Mouse (Mus musculus): ENCODE results near the gene Lce1i.
"Not testable (repeated sequence)": the region's sequence is repeated elsewhere in the genome, so short reads cannot be mapped to it uniquely, and the experiment has no call there.

Gene Lce1i

GRCm38 (mm10) chr3:92778799-92779198 lies at the start of gene Lce1i:
Gene Lce1i, minus strand, starts transcription at chr3:92778899.
- no peak for DNase-seq

GRCm38 (mm10) chr3:92827108-92827507 lies 48.4 kb upstream of the Lce1i start, which contains the start of gene Kprp:
Gene Kprp, minus strand, starts transcription at chr3:92827247.
- no peak for DNase-seq

GRCm38 (mm10) chr3:92825808-92826207 lies 47.1 kb upstream of the Lce1i start:
- no peak for DNase-seq

- DNase-seq = not testable (repeated sequence)
Observed at GRCm38 (mm10) chr3:92816036-92816435, 37.3 kb upstream of the Lce1i start.

GRCm38 (mm10) chr3:92815581-92815980 lies 36.9 kb upstream of the Lce1i start:
- no peak for DNase-seq

- no peak for DNase-seq
Observed at GRCm38 (mm10) chr3:92807791-92808190, 29.1 kb upstream of the Lce1i start, which contains the start of gene Lce1k. Gene Lce1k, minus strand, starts transcription at chr3:92807891.

- no peak for DNase-seq
Observed at GRCm38 (mm10) chr3:92790414-92790813, 11.7 kb upstream of the Lce1i start, which contains the start of gene Lce1j. Gene Lce1j, minus strand, starts transcription at chr3:92790514.

GRCm38 (mm10) chr3:92771573-92771972 lies 7.1 kb downstream of the Lce1i start:
- no peak for DNase-seq

- no peak for DNase-seq
Observed at GRCm38 (mm10) chr3:92764965-92765364, 13.7 kb downstream of the Lce1i start, which contains the start of gene Lce1h. Gene Lce1h, minus strand, starts transcription at chr3:92765065.

GRCm38 (mm10) chr3:92753197-92753596 lies 25.5 kb downstream of the Lce1i start:
- no peak for DNase-seq

- no peak for DNase-seq
Observed at GRCm38 (mm10) chr3:92752238-92752637, 26.5 kb downstream of the Lce1i start, which contains the start of gene Lce1g. Gene Lce1g, minus strand, starts transcription at chr3:92752338.

- no peak for DNase-seq
Observed at GRCm38 (mm10) chr3:92738996-92739395, 39.7 kb downstream of the Lce1i start, which contains the start of gene Gm38119. Gene Gm38119, minus strand, starts transcription at chr3:92739096.

All from thymus, postnatal 14 days (tissue).